Mouse (Mus musculus) regulatory T cell (primary cell): ENCODE measurements around the gene Sh3gl3.

Experiments
- in situ Hi-C: fragments of 300-600 bp; cut with MboI, MseI; formaldehyde crosslinking; loops from one replicate; pipeline ENCODE4 v1.15.1; 2025; ENCODE audit warnings: high pct_unique_total_duplicates

Sh3gl3 gene

DNA sequence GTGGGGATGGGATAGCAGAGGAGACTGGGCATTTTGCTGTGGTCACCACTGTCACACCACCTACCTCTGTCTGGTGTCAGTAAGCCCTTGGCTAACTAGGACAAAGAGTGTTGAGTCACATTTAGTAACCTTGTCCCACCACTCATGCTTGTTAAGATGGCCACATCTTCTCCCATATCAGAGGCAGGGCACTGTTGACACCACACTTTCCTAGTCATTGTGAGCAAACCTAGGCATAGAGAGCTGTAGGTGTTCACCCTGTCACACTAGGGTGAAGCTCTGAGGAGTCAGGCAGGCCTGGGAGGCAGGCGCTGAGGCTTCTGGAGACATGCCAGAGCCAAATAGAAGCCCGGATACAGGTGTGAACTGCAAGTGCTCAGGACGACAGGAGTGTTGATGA, at the start of gene Sh3gl3:
Sh3gl3 (plus strand) TSS at position 301 of the 400 bp plus-strand sequence.
- in situ Hi-C loops: no loop called here

DNA sequence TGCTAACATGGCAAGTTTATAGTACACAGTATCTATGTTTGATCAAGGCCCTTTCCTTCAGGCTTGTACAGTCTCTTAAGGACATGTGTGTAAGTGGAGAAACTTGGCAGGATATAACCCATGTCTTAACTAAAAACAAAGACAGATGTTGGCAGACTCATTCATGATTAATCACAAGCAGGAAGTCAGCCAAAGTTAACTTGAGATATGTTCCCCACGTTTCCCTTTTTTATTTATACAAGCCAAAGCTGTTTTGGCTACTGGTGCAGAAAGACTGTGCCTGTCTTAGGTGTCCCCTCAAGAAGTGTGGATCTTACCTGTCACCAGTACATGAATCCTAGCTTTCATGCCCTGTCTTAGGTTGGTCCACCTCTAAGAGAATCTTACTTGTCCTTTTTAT, 35.4 kb upstream of the Sh3gl3 start:
- in situ Hi-C loops: no loop called here

DNA sequence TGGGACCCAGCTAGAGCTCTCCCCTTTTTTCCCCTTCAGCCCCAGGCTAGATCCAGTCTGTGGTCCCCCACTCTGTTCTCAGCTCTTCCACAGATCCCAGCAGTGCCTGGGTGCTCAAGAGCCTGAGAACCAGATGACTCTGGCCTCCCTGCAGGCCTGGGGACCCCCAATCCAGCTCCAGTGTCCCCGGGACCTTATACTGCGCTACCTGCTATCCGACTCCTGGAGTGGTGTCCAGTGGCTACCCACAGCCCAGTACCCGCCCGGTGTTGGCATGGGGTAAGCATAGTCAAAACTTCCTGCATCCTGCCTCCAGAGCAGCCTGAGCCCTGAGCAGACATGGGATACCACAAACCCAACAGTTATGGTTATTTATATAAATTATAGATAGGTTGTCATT, 26.5 kb upstream of the Sh3gl3 start:
- in situ Hi-C loops: no loop called here

DNA sequence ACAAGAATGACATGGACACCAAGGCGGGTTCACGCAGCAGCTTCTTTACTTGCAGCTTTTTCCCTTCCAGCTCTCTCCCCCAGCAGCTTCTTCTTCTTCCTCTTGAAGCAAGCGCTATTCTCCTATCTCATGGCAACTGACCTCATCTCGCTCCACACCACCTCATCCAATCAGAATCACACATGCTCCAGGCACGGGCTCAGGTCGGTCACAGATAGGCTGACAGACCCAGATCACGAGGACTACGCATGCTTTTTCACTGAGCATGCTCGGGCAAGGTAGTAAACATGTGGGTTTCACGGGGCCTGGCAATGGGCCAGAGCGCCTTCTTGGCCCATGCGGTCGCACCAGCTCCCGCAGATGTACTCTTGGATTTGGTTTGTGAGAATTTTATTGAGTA, 9.0 kb upstream of the Sh3gl3 start:
- in situ Hi-C loops: no loop called here

DNA sequence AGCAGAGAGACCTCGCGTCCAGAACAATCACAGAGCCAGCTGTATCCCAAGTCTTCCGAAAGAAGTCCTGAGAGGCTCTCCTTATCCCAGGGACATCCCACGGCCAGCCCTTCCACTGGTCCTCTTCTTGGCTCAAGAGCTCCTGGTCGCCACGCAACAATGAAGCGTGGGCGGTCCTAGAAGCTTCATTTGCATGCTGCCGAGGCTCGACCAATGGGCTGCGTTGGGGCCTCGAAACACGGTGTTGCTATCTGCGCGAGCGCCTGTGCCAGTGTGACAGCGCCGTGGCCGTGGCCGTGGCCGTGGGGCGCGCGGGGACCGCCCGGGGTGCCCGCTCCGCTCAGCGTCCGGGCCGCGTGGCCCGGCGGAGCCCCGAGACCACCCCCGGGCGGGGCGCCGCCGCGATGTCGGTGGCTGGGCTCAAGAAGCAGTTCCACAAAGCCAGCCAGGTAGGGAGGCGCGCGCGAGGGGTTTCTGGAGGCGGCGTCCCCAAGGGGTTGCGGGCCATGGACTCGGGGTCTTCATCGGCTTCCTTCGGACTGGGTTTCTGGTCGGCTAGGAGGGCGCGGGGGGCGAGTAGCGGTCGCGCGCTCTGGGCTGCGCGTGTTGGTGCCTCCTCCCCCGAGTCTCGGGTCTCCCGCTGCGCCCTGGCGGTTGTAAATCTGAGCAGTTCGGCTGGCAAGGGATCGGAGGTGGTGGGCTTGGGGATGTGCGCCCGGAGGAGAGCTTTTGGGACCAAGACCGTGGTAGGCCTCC, 1.1 kb downstream of the Sh3gl3 start:
- in situ Hi-C loops: no loop called here

DNA sequence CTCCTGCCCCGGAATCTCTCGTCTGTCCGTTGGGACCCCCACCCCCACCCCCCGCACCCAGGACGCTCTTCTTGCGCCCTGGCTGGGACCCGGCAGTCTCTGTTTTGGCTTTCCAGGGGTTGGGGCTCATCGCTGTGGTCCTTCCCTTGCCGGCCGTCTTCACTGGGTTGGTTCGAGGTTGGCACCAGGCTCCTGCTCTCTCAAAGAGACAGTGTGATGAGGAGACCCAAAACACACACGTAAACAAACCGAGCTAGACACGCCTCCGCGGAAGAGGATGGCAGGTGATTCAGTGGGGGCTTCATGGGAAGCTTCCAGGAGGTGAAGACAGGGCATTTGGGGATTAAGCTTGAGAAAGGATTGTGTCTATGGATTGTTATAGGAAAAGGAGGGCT, 1.7 kb downstream of the Sh3gl3 start:
- in situ Hi-C loops: no loop called here

DNA sequence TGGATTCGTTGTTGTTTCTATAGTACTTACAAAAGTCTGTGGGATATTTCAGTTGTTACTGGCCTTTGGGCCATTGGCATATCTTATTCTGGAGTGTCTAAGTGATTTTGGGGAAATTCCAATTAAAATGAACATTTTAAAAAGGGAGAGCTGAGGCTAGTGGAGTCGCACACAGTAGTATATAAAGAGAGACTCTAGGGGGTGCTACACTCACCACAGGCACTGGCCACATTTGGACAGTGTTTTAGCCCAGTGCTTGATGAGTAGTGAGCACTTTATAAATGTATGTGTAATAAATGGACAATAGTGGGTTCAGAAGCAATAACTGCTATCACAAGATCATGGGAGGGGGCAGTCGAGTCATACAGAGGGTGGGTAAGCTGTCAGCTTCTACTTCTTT, 2.6 kb downstream of the Sh3gl3 start:
- in situ Hi-C loops: no loop called here

DNA sequence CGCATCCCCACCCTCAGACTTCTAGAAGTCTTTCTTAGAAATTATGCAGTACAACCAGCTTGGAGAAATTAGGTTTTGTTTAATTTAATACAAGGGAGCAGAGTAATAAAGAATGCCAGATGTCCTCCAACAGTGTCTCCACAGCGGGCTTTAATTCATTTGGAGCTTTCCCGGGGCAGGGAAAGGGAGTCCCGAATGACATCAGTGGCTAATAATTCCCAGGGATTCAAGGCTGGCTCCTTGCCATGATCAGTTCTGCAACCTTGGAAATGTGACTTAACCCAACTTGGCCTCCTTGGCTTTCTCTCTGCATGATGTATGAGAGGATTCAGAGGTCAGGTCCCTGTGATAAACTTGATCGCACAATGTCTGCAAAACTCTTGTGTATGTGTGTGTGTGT, 3.7 kb downstream of the Sh3gl3 start:
- in situ Hi-C loops: no loop called here

DNA sequence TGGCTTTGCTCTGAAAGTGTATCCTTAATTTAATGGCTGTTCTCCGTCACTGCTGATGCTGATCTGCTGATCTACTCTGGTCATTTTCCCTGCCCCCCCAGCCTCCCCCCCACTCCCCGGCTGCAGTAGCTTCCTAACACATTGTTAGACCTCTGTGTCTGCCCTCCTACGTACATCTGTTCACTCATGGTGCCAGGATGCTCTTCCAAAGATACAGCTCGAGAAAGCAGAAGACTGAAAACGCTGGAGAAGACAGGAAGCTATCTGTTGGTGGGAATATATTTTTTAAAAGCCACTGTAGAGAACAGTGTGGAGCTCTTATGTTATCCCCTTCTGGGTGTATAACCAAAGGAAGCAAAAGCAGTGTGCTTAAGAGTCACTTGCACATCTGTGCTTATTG, 7.3 kb downstream of the Sh3gl3 start:
- in situ Hi-C loops: no loop called here

DNA sequence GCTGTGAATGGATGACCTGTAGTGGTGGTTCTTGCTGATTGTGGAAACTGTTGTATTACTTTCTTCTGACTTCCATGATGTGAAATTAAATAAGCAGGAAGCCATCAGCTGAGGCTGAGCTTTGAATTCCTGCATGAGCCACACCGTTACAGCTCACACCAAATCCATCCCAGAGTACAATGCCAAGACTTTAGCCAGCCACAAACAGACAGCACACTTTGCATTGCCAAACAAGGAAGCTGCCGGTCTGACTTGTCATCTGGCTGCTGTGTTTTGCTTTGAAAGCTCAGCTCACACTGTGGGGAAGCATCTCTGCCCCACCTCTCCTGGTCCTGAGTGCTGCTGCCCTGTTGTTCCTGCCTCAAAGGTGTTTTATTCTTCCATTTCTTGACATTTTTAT, 9.1 kb downstream of the Sh3gl3 start:
- in situ Hi-C loops: no loop called here

DNA sequence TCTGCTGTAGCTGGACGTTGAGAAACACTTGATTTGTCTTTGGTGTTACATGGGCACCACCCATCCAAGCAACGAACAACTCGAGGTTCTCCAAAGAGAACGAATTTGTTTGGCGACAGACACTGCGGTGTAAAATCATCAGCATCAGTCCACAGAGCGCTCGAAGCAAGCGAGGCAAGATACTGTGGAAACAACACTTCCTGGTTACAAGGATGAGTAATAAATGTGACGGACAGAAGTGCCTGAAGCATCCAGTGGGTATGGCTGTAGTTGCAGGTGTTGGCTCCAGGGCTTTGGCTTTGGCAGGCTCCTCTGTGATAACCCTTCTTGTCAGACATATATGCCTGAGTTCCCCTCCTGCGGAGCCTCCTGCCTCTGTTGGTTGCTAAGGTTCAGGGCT, 18.0 kb downstream of the Sh3gl3 start:
- in situ Hi-C loops: no loop called here

DNA sequence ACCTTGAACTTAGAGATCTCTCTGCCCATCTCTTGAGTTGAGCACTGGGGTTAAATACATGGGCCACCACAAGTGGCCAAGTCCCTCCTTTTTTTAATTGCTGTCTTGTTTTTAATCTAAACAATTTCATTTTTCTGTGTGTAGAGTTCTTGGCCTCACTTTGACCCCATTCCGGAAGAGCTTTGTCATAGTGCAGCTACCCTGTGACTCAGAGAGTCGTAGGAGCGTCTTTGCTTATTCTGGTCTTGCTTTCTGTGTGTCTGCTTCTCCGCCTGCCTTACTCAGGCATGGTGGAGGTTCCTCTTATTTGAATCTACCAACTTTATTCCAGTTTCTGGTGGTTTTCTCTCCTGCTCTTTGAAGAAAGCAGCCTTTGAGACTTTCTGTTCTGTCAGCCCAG, 18.9 kb downstream of the Sh3gl3 start:
- in situ Hi-C loops: no loop called here

DNA sequence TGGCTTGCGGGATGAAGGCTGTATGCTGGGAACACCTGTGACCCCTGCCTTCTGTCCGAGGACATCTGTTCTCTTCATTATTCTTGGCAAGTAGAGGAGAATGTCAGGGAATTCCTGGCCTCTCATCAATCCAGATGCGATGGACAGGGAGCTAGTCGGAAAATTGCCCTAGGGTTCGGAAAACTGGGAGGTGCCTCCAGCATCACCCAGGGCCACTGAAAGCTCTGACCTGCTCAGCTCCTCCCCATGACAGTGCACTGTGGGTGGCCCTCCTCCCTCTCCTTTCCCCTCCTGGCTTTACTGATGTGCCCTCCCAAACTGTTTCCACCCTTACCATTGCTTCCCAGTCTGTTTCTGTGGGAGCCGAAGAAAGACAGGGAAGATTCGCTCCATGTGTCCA, 29.5 kb downstream of the Sh3gl3 start:
- in situ Hi-C loops: loop anchor here (5.0 kb wide), 1 partner anchor 39 kb away; no protein-coding TSS in a partner anchor

DNA sequence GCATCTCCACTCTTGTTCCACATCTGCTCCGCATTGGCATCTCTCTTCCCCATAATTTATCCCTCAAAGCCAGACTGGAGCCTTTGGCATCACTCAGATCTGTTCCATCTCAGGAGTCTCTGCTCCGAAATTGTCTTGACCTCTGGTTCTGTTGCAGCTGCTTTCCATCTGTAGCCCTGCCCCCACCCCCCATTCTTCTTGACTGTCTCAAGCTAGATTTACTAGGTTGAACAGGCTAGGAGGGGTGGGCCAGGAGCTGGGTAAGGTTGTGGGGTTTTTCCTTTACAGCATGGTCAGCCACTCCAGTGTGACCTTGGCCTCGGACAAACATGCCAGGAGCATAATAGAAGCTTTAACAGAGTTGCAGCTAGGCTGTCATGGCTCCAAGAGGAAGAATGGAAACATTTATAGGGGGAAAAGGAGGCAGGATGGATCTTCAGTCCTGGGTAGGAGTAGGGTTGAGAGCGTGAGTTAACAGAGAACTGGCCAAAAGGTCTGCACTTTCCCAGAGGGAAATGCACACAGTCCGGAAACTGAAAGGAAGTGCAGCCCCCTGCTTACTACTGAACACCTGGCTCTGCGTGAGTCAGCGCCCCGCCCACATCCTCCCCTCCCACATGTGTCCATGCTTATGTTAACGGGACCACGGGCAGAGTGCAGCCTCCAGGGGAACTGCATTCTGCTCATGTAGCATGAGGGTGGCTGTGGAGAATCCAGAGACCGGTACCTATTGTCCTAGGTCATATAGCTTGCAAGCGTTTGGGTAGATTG, 30.6 kb downstream of the Sh3gl3 start:
- in situ Hi-C loops: loop anchor here (5.0 kb wide), 1 partner anchor 38 kb away; no protein-coding TSS in a partner anchor

DNA sequence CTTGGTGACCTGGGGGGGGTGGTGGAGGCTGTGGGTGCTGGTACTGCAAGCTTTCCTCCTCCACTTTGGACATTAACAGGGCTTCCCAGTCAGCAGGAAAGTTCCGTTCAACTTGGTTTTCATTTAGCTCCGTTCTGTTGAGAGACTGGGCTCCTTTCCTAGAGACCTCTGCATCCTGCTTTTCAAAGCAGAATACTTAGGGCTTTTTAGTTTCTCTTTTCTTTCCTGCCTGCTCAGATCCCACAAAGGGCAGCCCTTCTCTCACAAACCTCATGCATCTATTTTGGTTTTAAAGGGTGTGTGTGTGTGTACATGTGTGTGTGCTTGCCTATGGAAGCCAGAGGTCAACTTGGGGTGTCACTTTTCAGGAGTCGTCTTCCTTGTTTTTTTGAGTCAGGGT, 31.3 kb downstream of the Sh3gl3 start:
- in situ Hi-C loops: loop anchor here (5.0 kb wide), 1 partner anchor 37 kb away; no protein-coding TSS in a partner anchor

DNA sequence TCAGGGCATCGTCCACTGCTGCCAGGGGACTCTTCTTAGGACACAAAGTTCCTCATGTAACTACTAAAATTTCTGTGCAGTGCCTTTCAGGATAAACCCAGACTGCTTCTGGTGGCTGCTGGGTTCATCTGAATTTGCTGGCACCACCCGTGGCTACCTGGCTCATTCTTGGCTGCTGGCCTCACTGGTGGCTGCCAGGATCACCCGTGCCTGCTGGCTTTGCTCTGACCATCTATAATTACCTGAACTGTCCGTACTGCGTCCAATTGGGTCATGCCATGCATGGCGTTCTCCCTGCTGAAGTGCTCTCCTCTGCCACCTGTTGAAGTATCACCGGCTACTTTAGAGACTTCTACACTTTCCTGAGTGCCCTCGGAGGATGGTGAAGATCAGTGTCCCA, 33.1 kb downstream of the Sh3gl3 start:
- in situ Hi-C loops: no loop called here

DNA sequence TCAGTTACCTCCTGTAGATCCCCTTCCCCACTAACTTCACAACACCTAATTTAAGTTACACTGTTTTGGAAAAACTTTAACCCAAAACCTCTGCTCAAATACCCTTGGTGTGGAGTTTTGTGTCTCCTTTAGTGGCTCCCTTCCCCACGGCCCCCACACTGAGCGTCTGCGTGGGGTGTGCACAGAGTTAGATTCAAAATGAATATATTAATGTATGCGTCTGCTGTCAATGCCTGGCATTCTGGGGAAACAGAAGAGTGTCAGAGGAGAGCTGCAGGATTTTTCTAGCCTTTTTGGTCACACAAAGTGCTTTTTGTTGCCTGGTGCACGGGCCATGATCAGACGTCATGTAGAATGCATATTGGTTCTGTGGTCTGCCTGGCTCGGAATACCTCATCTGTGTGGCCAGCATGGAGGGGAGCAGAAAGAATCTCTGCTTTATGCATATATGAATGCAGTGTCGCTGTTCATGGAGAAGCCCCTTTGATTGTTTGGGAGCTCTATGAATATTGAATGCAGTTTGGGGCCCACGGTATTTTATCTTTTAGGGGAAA, 47.8 kb downstream of the Sh3gl3 start:
- in situ Hi-C loops: no loop called here

DNA sequence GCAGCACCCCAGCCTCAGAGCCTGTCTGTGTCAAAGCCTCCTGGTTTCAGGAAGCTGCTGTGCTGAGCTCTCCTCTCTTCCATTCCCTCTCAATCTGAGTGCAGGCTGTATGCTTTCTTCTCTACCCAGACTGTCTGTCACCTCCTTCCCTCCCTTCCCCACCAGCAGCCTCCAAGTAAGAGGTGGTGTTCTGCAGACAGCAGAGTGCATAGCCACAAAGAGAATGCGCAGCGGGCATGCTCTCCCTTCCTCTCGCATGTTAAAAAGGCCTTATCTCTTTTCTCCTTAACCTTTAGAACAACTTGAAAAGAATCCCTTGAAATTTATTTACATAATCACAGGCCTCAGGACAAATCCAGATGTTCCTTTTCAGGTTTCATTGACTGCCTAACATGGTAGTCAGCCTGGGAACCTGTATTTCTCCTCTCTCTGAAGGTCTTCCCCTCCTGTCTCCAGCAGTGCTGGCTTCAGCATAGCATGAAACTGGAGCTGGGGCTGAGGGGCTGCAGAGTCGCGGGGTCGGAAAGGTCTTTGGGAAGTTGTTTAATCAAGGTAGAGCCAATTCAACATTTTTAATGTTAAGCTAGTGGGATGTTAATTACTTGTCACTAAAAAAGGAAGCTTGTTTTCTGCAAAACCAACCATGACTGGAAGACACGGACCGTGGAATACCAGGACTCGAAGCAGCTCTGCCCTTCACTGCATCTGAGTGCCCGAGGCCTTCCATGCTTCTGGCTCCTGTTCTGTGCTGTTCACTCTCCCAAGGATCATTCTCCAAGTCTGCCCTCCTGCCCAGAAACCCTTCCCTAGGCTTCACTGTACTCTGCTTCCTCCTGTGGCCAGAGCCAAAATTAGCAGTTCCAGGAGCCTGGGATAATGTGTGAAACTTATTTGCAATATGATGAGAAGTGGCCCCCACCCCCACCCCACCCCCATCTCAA, 50.5 kb downstream of the Sh3gl3 start:
- in situ Hi-C loops: no loop called here

DNA sequence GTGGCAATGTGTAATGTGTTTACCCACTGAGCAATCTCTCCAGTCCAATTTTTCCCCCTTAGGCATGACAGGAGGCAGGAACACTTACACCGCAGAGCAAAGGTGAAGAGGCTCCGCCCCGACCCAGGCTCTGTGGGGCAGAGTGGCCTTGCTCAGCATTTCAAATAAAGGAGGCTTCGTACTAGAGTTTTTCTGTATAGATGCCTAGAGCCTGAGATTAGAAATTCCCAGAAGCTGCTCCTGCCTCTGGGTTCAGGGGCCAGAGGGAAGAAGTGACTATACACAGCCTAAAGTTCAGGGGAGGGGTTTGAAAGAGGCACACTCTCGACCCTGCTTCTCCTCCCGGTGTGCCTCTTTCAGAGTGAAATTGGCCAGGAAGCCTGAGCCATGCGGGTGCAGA, 59.6 kb downstream of the Sh3gl3 start:
- in situ Hi-C loops: no loop called here

DNA sequence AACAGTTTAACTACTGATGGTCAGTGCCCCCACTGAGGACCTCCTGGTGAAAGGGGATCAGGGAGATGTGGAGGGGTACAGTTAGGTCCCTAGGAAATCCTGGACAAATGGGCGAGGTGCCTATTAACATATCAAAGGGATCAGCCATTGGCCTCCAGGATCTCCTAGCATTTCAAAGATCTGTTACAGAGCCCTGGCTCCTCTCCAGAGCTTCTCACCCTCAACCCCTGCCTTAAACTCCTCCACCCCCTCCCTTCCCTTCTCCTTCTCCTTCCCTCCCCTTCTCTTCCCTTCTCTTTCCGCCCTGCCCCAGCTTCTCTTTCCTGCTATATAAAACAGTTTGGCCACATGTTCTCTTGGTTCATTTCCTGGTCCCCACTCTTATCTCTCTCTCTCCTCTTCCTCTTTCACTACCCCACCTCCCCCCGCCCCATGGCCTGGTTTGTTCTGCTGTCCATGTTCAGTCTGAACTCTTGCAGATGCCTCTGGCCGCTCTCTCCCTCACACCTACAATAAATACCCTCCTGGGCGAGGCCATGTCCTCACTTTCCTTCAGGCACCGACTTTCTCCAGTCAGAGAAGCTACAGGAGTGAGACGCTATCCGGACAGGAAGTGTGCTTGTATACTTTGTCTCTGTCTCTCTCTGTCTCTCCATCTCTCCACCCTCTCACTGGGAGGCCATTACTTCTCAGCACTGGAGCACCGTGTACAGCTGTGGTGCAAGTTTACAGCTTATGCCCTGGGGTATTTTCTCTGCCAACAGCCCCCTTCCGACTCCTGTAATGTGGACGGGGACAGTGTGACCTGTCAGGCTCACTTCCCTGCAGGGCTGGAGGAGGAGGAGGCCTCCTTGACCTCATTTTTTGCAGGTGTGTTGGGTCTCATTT, 60.6 kb downstream of the Sh3gl3 start:
- in situ Hi-C loops: no loop called here

DNA sequence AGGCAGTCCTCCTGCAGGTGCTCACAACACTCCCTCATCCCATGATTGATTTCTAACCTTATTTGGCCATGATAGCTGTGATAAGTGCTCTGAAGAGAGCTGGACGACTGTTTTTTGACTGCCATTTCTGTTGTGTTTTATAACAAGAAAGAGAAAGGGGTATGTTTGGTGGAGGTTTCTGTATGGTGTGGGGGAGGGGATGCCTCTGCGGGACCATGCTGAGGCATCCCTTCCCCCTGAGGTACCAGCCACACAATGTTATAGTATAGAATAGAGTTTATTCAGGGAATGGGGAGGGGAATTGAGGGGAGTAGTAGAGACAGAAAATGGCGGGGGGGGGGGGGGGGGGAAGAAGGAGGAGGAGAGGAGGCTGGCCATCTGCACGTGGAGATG, 61.3 kb downstream of the Sh3gl3 start:
- in situ Hi-C loops: no loop called here
